Mouse (Mus musculus) heart, embryonic 16.5 days (tissue): ENCODE data around the gene Rpp38. TPM values are rescaled to one million over a fixed set of nuclear protein-coding genes. Genes with fewer than 3 reads are reported as not detected.

Source experiments
- ATAC-seq: fragments of 200-750 bp; cut with Nextera tagmentation; replicated peaks from 2 replicates; pipeline ENCODE4 v1.8.0; 2017; ENCODE audit warnings: moderate number of reproducible peaks; ENCODE audit not compliant: insufficient read depth, low FRiP score; ENCODE audit errors: extremely low read depth
- H3K27ac ChIP-seq: fragments of 300-500 bp; sonication (generic); 2 replicates; pipeline ENCODE4 v1.5.1; 2014; ENCODE audit warnings: mild to moderate bottlenecking, low read length, control low read depth, moderate library complexity
- H3K27me3 ChIP-seq: fragments of 300-500 bp; sonication (generic); 2 replicates; pipeline ENCODE4 v1.6.1; 2014; ENCODE audit warnings: low read length, mixed read lengths; ENCODE audit not compliant: control insufficient read depth, insufficient read depth
- H3K36me3 ChIP-seq: fragments of 300-500 bp; sonication (generic); 2 replicates; pipeline ENCODE4 v1.6.1; 2014; ENCODE audit not compliant: control insufficient read depth, insufficient read depth
- H3K4me1 ChIP-seq: fragments of 300-500 bp; sonication (generic); 2 replicates; pipeline ENCODE4 v1.6.1; 2014; ENCODE audit warnings: low read length, mixed read lengths; ENCODE audit not compliant: control insufficient read depth, insufficient read depth
- H3K4me2 ChIP-seq: fragments of 300-500 bp; sonication (generic); 2 replicates; pipeline ENCODE4 v1.6.1; 2014; ENCODE audit warnings: low read depth, mild to moderate bottlenecking, control low read depth, low read length
- H3K4me3 ChIP-seq: fragments of 300-500 bp; sonication (generic); 2 replicates; pipeline ENCODE4 v1.5.1; 2014; ENCODE audit warnings: mild to moderate bottlenecking, control low read depth, low read length
- H3K9ac ChIP-seq: fragments of 300-500 bp; sonication (generic); 2 replicates; pipeline ENCODE4 v1.6.1; 2014; ENCODE audit warnings: low read length, control low read depth
- H3K9me3 ChIP-seq: fragments of 300-500 bp; sonication (generic); replicated peaks from 2 replicates; pipeline ENCODE4 v1.6.1; 2016; ENCODE audit warnings: low read length; ENCODE audit not compliant: control insufficient read depth
- WGBS: fragments of 180-500 bp; shearing (Covaris S2); extraction: QIAGEN DNeasy Blood & Tissue Kit; methylation state at CpG from one replicate; pipeline ENCODE4 v1.1.7; 2014; 5-methylcytosine and 5-hydroxymethylcytosine counted together
- polyA plus RNA-seq: library from polyadenylated mRNA; unstranded; fragments of >200 nt; fragmentation: Nextera tagmentation; extraction: Ambion mirVana; gene quantifications from 2 replicates; pipeline ENCODE4 v1.2.1, GENCODE M21; 2015

The Rpp38 gene
- 10.9 and 11.9 TPM in 2 replicates for polyA plus RNA-seq

DNA sequence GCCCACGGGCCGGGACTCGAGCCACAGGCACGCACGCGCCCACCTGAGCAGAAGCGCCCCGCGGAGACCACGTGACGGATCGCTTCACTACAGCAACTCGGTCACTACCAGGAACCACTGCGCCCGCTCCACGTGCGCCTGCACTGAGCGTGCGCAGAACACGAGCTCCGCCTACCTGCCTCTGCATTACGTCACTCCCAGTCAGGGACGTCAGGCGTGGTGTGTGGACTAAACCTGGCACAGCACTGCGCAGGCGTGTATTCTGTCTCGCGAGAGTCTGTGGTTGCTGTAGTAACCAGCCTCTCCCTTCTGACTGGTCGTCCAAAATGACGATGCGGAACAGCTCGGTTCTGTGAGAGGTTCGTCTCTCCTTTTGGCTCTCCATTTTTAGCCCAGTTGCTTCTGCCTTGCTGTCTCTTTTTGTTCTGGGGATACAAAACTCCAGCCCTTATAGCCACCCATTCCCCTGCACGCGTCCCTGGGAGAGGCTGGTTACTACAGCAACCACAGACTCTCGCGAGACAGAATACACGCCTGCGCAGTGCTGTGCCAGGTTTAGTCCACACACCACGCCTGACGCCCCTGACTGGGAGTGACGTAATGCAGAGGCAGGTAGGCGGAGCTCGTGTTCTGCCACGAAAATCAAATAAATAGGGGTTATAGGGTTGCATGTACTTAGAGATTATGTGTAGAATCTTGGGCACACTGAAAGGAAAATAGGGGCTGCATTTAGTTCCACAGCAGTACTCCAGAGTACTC lies at the start of gene Rpp38:
Rpp38 (minus strand) TSS at position 160 of the 759 bp plus-strand sequence.
- WGBS, result under 1% methylated on average over 45 of the region's 45 CpGs
- ATAC-seq, result peak; percentile 99
- H3K4me2 ChIP-seq, result peak within 1 kb of the TSS; percentile 93
- no peaks in the 10 kb centered on the region for H3K27me3 ChIP-seq
- peak within 1 kb of the TSS; percentile 89 for H3K9ac ChIP-seq
- H3K4me1 ChIP-seq, result peaks cover 18% of the 10 kb centered on the region
- peaks cover 14% of the 10 kb centered on the region for H3K36me3 ChIP-seq
- H3K4me3 ChIP-seq, result peak within 1 kb of the TSS; percentile 82
- no peaks in the 10 kb centered on the region for H3K9me3 ChIP-seq
- peak within 1 kb of the TSS; percentile 76 for H3K27ac ChIP-seq

DNA sequence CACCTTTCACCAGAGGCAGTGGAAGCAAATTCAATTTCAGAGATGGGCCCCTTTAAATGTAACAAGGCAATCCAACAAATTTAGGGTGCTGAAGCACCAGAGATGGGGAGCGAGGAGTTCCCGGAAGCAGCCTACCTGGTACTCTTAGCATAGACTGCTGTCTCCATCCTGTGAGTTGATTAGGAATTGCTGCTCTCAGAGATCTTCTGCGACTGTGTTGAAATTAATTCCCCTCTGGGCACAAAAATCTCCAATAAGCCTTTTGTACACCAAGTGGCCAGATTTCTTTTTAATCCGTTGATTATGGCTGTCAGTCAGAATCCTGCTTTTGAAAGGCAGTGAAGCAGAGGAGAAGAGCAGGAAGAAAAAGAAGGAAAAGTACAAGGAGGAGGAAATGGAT lies 32.7 kb upstream of the Rpp38 start:
- ATAC-seq, result no peak
- WGBS, result 64% methylated on average over 4 of the region's 4 CpGs
- H3K27ac ChIP-seq, result no peak overlapping the region
- no peak overlapping the region for H3K4me3 ChIP-seq
- H3K9ac ChIP-seq, result no peak overlapping the region
- peaks cover 3% of the 10 kb centered on the region; the same call in 1 of the 2 replicates for H3K27me3 ChIP-seq
- no peaks in the 10 kb centered on the region for H3K4me1 ChIP-seq
- no peaks in the 10 kb centered on the region for H3K9me3 ChIP-seq
- no peaks in the 10 kb centered on the region for H3K36me3 ChIP-seq
- H3K4me2 ChIP-seq, result no peak overlapping the region

DNA sequence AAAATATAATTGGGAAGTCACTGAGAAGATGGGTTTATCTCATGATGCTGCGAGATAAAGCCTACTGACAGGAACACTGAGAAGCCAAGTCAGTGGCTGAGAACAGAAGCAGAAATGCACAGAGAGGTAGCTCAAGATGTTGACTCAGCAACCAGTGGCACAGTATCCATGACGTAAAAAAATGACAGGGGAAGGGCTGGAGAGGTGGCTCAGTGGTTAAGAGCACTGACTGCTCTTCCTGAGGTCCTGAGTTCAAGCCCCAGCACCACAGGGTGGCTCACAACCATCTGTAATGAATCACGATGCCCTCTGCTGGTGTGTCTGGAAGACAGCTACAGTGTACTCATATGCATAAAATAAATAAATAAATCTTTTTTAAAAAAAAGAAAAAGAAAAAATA lies 28.6 kb upstream of the Rpp38 start:
- Histone ChIP-seq H3K9me3 (no peaks in the 10 kb centered on the region), H3K4me1 (no peaks in the 10 kb centered on the region), H3K4me3 (no peak overlapping the region), H3K9ac (no peak overlapping the region), H3K27ac (no peak overlapping the region), H3K4me2 (no peak overlapping the region), H3K27me3 (peaks cover 3% of the 10 kb centered on the region; the same call in 1 of the 2 replicates), H3K36me3 (no peaks in the 10 kb centered on the region)
- 77% methylated on average over 3 of the region's 3 CpGs for WGBS
- no peak for ATAC-seq

DNA sequence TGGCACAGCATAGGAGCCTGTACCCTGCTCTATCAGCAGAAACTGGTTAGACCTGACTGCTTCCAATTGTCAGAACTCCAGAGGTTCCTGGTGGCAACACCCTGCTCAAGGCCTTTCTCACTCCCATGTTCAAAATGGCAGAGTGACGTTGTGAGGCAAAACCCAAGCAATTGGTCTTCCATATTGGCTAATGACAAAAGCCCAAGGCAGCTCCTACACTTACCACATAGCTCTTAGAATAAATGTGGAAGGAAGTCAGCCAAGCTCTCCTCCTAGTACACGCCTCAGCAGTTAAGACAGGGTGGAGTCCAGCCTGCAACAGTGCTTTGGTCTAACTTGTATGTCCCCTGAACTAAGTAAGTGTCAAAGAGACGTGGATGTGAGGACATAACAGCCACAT lies 25.4 kb upstream of the Rpp38 start:
- 79% methylated on average over 3 of the region's 3 CpGs for WGBS
- Histone ChIP-seq H3K9me3 (no peaks in the 10 kb centered on the region), H3K4me2 (no peak overlapping the region), H3K36me3 (no peaks in the 10 kb centered on the region), H3K4me1 (no peaks in the 10 kb centered on the region), H3K9ac (no peak overlapping the region), H3K4me3 (no peak overlapping the region), H3K27ac (no peak overlapping the region), H3K27me3 (no peaks in the 10 kb centered on the region)
- ATAC-seq, result no peak

DNA sequence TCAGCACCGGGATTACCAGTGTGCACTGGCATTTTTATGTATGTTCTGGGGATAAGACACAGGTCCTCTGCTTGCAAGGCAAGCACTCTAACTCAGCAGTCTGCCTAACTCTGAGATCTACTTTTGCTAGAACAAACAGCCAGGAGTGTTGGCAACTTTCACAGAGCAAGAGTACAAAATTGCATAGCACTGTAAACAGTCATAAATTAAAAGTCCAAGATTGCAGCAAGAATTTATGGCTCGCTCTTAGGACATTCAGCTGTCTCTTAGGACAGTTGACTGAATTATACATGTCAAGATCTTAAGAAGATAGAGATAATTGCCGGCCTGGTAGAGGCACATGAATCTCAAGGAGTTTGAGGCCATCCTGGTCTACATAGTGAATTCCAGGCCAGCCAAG lies 23.9 kb upstream of the Rpp38 start:
- H3K9ac ChIP-seq, result no peak overlapping the region
- no peak overlapping the region for H3K4me2 ChIP-seq
- H3K9me3 ChIP-seq, result no peaks in the 10 kb centered on the region
- H3K36me3 ChIP-seq, result no peaks in the 10 kb centered on the region
- no peaks in the 10 kb centered on the region for H3K27me3 ChIP-seq
- WGBS, result 63% methylated on average over 3 of the region's 3 CpGs
- no peak for ATAC-seq
- H3K4me1 ChIP-seq, result no peaks in the 10 kb centered on the region
- no peak overlapping the region for H3K4me3 ChIP-seq
- H3K27ac ChIP-seq, result no peak overlapping the region

DNA sequence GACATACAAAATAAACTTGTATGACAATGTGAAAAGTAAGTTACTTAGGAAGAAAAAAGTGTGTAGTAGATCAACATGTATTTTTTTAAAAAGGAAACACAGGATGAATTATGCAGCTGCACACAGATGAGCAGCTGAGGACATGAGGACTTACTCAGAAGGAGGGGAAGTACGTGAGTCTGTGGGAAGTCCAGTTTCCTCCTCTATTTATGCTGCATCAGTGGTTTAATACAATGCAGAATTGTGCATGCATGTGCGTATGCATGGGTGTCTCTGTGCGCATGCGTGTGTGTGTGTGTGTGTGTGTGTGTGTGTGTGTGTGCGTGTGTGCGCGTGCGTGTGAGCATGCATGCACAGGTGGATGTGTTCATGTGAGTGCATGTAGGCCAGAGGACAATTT lies 23.4 kb upstream of the Rpp38 start:
- ATAC-seq, result no peak
- WGBS, result 85% methylated on average over 8 of the region's 8 CpGs
- Histone ChIP-seq H3K4me2 (no peak overlapping the region), H3K4me3 (no peak overlapping the region), H3K9ac (no peak overlapping the region), H3K27me3 (no peaks in the 10 kb centered on the region), H3K27ac (no peak overlapping the region), H3K9me3 (no peaks in the 10 kb centered on the region), H3K4me1 (no peaks in the 10 kb centered on the region), H3K36me3 (no peaks in the 10 kb centered on the region)

DNA sequence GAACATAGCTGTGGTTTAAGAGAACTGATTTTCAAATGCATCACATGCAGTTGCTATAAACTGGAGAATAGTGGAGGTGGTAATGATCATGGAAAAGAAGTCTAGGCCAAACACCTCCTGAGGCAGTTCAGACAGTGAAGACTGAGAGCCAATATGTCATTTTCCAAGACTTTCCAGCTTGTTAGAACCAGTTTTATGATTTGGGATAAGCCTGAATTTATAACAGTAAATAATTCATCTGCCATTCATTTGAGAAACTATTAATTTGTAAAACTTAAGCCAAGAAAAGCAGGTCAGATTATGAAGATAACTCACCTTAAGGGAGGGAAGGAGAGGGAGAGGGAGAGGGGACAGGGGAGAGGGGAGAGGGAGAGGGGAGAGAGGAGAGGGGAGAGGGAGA lies 20.7 kb upstream of the Rpp38 start:
- no peaks in the 10 kb centered on the region for H3K9me3 ChIP-seq
- H3K36me3 ChIP-seq, result no peaks in the 10 kb centered on the region
- no peak overlapping the region for H3K4me3 ChIP-seq
- H3K4me1 ChIP-seq, result no peaks in the 10 kb centered on the region
- ATAC-seq, result no peak
- H3K4me2 ChIP-seq, result no peak overlapping the region
- no peak overlapping the region for H3K9ac ChIP-seq
- H3K27me3 ChIP-seq, result no peaks in the 10 kb centered on the region
- no peak overlapping the region for H3K27ac ChIP-seq

DNA sequence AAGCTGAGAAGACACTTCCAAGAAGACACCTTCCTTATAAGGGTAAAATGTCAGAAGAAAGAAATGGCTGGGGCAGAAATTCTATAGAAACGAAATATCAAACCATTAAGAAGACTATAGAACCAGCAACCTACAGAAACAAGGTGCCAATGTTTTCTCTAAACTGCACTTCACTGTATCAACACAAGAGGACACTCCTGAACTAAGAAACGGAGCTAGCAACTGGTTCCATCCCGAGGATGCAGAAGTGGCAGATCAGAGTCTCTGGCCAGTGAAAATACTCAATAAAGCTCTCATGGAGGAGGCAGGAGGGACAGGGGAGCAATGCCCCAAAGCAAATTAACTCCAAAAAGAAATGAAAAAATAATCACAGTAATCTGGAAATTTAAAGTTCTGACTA lies 16.5 kb upstream of the Rpp38 start:
- Histone ChIP-seq H3K4me2 (no peak overlapping the region), H3K36me3 (no peaks in the 10 kb centered on the region), H3K4me3 (no peak overlapping the region), H3K9me3 (no peaks in the 10 kb centered on the region), H3K4me1 (no peaks in the 10 kb centered on the region), H3K9ac (no peak overlapping the region), H3K27me3 (peaks cover 2% of the 10 kb centered on the region; the same call in 1 of the 2 replicates), H3K27ac (no peak overlapping the region)
- no peak for ATAC-seq
- WGBS, result 13% methylated on average over 3 of the region's 3 CpGs

DNA sequence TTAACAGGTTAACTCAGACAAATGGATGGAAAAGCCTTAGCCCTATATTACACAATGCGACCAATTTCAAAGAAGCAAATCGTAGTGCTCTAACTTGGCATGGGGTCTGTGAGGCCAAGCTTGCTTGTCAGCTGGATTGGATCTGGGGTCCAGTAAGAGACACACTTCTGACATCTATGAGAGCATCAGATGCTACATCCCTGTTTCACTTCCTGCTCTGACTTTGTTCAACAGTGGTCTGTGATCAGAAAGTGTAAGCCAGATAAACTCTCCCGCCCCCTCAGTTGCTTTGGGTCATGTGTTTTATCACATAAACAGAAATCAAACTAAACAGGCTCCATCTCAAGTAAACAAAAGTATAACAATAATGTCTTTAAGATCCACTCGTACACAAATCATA lies 16.0 kb upstream of the Rpp38 start:
- H3K4me3 ChIP-seq, result no peak overlapping the region
- H3K4me1 ChIP-seq, result no peaks in the 10 kb centered on the region
- no peak overlapping the region for H3K4me2 ChIP-seq
- no peak overlapping the region for H3K27ac ChIP-seq
- H3K9me3 ChIP-seq, result no peaks in the 10 kb centered on the region
- H3K36me3 ChIP-seq, result no peaks in the 10 kb centered on the region
- peaks cover 2% of the 10 kb centered on the region; the same call in 1 of the 2 replicates for H3K27me3 ChIP-seq
- ATAC-seq, result no peak
- WGBS, result 77% methylated on average over 4 of the region's 4 CpGs
- H3K9ac ChIP-seq, result no peak overlapping the region
